Mouse (Mus musculus) stomach, postnatal 0 days (tissue): ENCODE data around the gene Efna1.

Experiments
- CTCF ChIP-seq: IDR thresholded peaks from 2 replicates; pipeline ENCODE4 v1.5.1; 2016; ENCODE audit warnings: antibody characterized with exemption, low read depth, mild to moderate bottlenecking, moderate library complexity
- EP300 ChIP-seq: optimal IDR thresholded peaks from 2 replicates; pipeline ENCODE3; 2016; ENCODE audit warnings: antibody characterized with exemption

DNA sequence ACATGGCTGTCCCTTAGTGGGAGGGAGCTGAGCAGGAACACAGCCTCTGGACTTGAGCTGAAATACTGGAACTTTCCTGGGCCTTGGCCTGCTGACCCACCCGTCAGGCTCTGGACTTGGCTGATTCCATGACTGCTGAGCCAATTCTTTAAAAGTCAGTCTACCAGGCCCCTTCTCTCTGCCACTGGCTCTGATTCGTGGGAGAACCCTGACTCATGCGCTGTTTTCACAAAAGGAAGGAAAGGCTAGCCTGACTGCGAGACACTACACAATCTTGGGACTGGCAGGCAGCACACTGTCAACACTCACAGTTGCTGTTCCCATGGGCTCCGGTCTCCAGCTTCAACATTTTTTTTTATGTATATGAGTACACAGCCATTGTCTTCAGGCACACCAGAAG is 24.8 kb downstream of the Efna1 start:
- TF ChIP-seq CTCF (no peak), EP300 (no peak)
